Mouse (Mus musculus): ENCODE measurements at regions not wholly inside any gene's neighbourhood (a gene's known extent, or its start where the extent isn't known, plus 50 kb on each side); places are given as distances from the start of the nearest gene placed in this dataset.

DNA sequence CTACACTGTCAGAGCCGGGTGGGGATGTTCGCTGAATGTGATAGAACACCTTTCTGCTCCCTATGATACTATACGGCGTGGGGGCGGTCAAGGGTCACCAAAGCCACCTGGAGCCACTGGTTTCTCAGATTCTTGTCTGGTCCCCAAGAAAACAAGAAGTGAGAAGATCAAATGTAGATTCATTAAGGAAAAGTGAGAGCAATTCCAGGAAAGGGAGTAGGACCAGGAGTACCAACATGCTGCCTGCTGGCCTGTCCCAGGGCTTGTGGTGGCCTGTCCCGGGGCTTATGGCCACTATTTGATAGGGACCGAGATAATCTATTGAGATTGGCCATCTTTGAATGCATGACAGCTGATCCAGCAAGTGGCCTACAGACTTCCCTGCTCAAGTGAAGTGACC lies 58.8 kb upstream of the Fut8 start:
- no peak overlapping the region for H3K4me3 ChIP-seq
- H3K9me3 ChIP-seq (replicated peaks): no peaks in the 10 kb centered on the region
- peaks cover 18% of the 10 kb centered on the region for H3K4me1 ChIP-seq
- WGBS: 93% methylated on average over 7 of the region's 7 CpGs
- no peak overlapping the region for H3K27ac ChIP-seq
- DNase-seq (ENCODE audit: low spot score): no peak
- H3K27me3 ChIP-seq (ENCODE audit: low read depth, poor library complexity, severe bottlenecking): no peaks in the 10 kb centered on the region
- no peaks in the 10 kb centered on the region for H3K36me3 ChIP-seq

DNA sequence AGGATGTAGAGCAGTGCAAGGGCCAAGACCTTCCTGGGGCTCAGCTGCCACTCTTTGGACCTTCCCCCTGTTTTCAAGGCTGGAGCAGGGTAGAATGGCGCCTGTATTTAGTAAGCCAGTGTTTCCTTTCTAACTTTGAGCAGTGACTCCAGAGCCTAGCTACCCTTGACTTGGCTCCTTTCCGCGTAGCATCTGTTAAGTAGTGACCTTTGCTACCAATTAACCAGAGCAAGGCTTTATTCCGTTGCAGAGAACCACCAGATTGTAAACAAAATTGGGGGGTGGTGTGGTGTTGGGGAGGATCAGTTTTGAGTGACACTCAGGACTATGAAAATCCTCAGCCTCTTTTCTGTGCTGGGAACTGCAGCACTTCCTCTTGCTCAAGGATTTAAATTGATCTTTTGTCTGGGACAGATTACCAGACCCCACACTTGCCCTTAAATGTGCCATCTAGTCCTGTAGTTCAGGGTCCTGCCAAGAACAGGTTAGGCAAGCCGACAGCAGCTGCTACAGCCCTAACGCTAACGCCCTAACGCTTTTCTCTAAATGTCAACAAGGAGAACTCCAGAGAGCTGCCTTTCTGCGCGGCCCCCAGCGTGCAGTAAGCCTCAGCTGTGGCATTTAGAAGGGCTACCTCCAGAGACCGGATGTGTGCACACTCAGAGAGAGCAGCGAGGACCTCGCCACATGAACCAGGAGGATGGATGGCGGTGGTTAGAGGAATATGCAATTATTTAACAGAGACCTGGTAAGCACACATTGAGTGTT lies 59.9 kb upstream of the Fut8 start:
- whole genome bisulfite sequencing: 38% methylated on average over 15 of the region's 15 CpGs
- Histone ChIP-seq H3K4me3 (no peak overlapping the region), H3K27ac (peak overlapping the region; percentile 77), H3K36me3 (no peaks in the 10 kb centered on the region), H3K9me3 (replicated peaks) (no peaks in the 10 kb centered on the region), H3K27me3 (ENCODE audit: low read depth, poor library complexity, severe bottlenecking) (no peaks in the 10 kb centered on the region), H3K4me1 (peaks cover 18% of the 10 kb centered on the region)
- DNase-seq (ENCODE audit: low spot score): peak; percentile 42

GRCm38 (mm10) chr12:77177303-77177702 lies 60.6 kb upstream of the Fut8 start:
- Histone ChIP-seq H3K27ac (peak overlapping the region; percentile 77; the same call in 1 of the 2 replicates), H3K4me3 (no peak overlapping the region), H3K4me1 (peaks cover 18% of the 10 kb centered on the region), H3K27me3 (ENCODE audit: low read depth, poor library complexity, severe bottlenecking) (no peaks in the 10 kb centered on the region), H3K36me3 (no peaks in the 10 kb centered on the region), H3K9me3 (replicated peaks) (no peaks in the 10 kb centered on the region)
- WGBS: 53% methylated on average over 3 of the region's 3 CpGs
- DNase-seq (ENCODE audit: low spot score): no peak

DNA sequence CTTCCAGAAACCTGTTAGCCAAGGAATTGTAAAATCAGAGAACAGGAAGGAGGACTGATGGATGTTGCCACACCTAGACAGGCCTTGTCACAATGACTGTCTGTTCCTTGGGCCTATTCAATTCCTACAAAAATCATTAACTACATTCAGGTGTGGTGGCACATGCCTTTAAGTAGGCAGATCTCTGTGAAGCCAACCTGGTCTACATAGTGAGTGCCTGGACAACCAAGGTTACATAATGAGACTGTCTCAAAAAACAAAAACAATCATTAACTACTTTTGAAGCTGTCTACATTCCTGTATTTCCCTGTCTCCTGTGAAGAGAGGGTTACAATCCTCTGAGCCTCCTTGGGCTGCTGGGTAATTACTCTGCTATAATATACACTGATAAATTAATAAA lies 63.9 kb upstream of the Fut8 start:
- Histone ChIP-seq H3K27me3 (ENCODE audit: low read depth, poor library complexity, severe bottlenecking) (no peaks in the 10 kb centered on the region), H3K27ac (no peak overlapping the region), H3K36me3 (no peaks in the 10 kb centered on the region), H3K4me1 (peaks cover 18% of the 10 kb centered on the region), H3K4me3 (no peak overlapping the region), H3K9me3 (replicated peaks) (no peaks in the 10 kb centered on the region)
- no peak for DNase-seq (ENCODE audit: low spot score)

- Histone ChIP-seq H3K4me1 (peaks cover 9% of the 10 kb centered on the region), H3K4me3 (no peak overlapping the region), H3K9me3 (replicated peaks) (no peaks in the 10 kb centered on the region), H3K27ac (no peak overlapping the region), H3K27me3 (ENCODE audit: low read depth, poor library complexity, severe bottlenecking) (no peaks in the 10 kb centered on the region), H3K36me3 (no peaks in the 10 kb centered on the region)
- no peak for DNase-seq (ENCODE audit: low spot score)
- 94% methylated on average over 2 of the region's 2 CpGs for WGBS
Observed at GRCm38 (mm10) chr12:77172540-77172939, 65.4 kb upstream of the Fut8 start.

GRCm38 (mm10) chr12:77170257-77170656 lies 67.7 kb upstream of the Fut8 start:
- no peaks in the 10 kb centered on the region for H3K9me3 ChIP-seq (replicated peaks)
- 89% methylated on average over 5 of the region's 5 CpGs for WGBS
- no peaks in the 10 kb centered on the region for H3K36me3 ChIP-seq
- DNase-seq (ENCODE audit: low spot score): no peak
- no peaks in the 10 kb centered on the region for H3K27me3 ChIP-seq (ENCODE audit: low read depth, poor library complexity, severe bottlenecking)
- no peak overlapping the region for H3K4me3 ChIP-seq
- H3K27ac ChIP-seq: no peak overlapping the region
- H3K4me1 ChIP-seq: no peaks in the 10 kb centered on the region

DNA sequence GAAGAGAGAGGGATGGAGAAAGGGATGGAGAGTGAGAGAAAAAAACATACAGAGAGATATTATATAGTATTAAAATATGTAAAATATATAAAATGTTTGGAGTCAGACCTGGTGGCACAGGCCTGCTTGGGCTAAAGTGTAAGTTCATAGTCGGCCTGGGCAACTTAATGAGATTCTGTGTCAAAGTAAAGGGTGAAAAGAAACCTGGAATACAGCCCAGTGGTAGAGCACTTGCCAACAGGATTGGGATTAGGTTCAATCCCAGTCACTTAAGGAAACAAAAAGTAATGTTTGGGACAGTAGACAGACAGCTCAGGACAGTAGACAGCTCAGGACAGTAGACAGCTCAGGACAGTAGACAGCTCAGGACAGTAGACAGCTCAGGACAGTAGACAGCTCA lies 69.6 kb upstream of the Fut8 start:
- no peak for DNase-seq (ENCODE audit: low spot score)
- 92% methylated on average over 1 of the region's 1 CpGs for WGBS
- no peaks in the 10 kb centered on the region for H3K4me1 ChIP-seq
- no peaks in the 10 kb centered on the region for H3K9me3 ChIP-seq (replicated peaks)
- no peak overlapping the region for H3K27ac ChIP-seq
- H3K27me3 ChIP-seq (ENCODE audit: low read depth, poor library complexity, severe bottlenecking): no peaks in the 10 kb centered on the region
- H3K36me3 ChIP-seq: no peaks in the 10 kb centered on the region
- no peak overlapping the region for H3K4me3 ChIP-seq

DNA sequence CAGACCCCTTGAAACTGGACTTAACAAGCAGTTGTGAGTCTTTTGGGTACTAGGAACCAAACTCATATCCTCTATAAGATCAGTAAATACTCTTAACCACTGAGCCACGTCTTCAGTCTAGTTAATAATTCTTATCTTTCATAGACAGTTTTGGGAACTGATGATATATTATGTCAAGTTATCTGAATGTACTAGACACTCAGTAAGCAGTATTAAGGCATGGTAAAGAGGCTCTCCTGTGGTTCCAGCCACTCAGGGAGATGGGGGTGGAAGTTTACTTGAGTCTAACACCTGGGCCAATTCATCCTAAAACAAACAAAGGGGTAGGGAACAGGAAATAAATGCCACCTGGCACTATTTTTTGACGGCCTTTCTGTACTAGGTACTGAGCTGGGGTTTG lies 81.2 kb upstream of the Fut8 start:
- Histone ChIP-seq H3K36me3 (no peaks in the 10 kb centered on the region), H3K27me3 (ENCODE audit: low read depth, poor library complexity, severe bottlenecking) (no peaks in the 10 kb centered on the region), H3K4me3 (no peak overlapping the region), H3K27ac (no peak overlapping the region), H3K4me1 (no peaks in the 10 kb centered on the region), H3K9me3 (replicated peaks) (no peaks in the 10 kb centered on the region)
- no peak for DNase-seq (ENCODE audit: low spot score)
- 82% methylated on average over 2 of the region's 2 CpGs for WGBS

- H3K9me3 ChIP-seq (replicated peaks): no peaks in the 10 kb centered on the region
- H3K4me3 ChIP-seq: no peak overlapping the region
- DNase-seq (ENCODE audit: low spot score): no peak
- no peaks in the 10 kb centered on the region for H3K27me3 ChIP-seq (ENCODE audit: low read depth, poor library complexity, severe bottlenecking)
- WGBS: 84% methylated on average over 6 of the region's 6 CpGs
- H3K4me1 ChIP-seq: no peaks in the 10 kb centered on the region
- no peaks in the 10 kb centered on the region for H3K36me3 ChIP-seq
- H3K27ac ChIP-seq: no peak overlapping the region
Observed at GRCm38 (mm10) chr12:77155626-77156025, 82.3 kb upstream of the Fut8 start.

DNA sequence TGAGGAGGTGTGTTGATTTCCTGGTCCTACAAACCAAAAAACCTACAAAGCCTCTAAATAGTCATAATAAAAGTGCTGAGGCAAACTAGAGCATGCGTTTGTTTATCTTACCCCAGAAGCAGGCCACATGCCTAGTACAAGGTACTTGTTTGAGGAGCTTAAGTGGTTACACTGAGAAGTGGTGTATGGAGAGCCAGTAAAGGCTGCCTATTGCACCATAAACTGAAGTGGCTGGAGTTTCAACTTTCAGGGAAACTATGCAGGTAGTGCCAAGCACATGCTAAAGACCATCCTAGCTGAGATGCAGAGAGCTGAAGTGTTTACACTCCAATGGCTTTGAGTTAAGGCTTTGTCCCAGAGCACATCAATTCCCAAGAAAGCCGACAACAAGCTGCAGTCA lies 86.5 kb upstream of the Fut8 start:
- Histone ChIP-seq H3K9me3 (replicated peaks) (no peaks in the 10 kb centered on the region), H3K27ac (no peak overlapping the region), H3K4me3 (no peak overlapping the region), H3K36me3 (no peaks in the 10 kb centered on the region), H3K27me3 (ENCODE audit: low read depth, poor library complexity, severe bottlenecking) (no peaks in the 10 kb centered on the region), H3K4me1 (no peaks in the 10 kb centered on the region)
- WGBS: 79% methylated on average over 2 of the region's 2 CpGs
- DNase-seq (ENCODE audit: low spot score): no peak

DNA sequence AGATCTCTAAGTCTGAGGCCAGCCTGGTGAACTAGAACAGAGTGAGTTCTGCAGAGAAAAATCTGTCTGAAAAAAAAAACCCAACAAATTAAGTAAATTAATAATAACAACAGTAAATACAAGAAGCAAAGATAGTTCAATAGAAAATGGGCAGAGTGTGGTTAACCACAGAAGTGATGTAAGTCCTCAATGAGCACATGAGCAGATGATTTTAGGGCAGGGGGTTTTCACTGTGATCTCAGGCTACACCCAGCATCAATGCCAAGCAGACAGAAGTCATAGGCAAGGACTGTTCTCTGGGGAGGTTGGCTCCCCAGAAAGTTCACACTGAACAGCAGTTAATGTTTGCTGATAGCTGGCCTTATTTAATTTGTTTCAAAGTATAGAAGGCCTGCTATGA lies 88.1 kb upstream of the Fut8 start:
- no peaks in the 10 kb centered on the region for H3K9me3 ChIP-seq (replicated peaks)
- H3K27ac ChIP-seq: no peak overlapping the region
- no peak for DNase-seq (ENCODE audit: low spot score)
- 0 out of 2 replicates have a peak, but pooled peaks cover 2% of the 10 kb centered on the region for H3K4me1 ChIP-seq
- H3K4me3 ChIP-seq: no peak overlapping the region
- H3K27me3 ChIP-seq (ENCODE audit: low read depth, poor library complexity, severe bottlenecking): no peaks in the 10 kb centered on the region
- H3K36me3 ChIP-seq: no peaks in the 10 kb centered on the region

DNA sequence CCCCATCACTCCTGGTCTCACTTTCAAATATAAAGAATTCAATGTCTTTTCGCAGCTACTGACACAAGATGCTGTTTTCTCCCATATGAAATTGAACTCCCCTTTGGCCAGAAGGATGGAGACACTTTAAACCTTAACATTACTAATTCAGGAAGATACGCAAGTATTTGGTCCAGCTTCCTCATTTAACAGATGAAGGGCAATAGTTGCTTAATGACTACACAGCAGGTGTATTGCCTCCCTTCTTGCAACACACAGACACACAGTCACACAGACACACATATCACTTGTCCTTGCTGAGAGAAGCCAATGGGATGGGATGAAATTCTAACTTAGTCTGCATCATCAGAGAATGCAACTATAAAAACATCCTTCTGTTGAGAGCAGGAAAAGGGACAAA lies 89.8 kb upstream of the Fut8 start:
- Histone ChIP-seq H3K4me1 (peaks cover 13% of the 10 kb centered on the region), H3K27ac (no peak overlapping the region), H3K4me3 (no peak overlapping the region), H3K36me3 (no peaks in the 10 kb centered on the region), H3K27me3 (ENCODE audit: low read depth, poor library complexity, severe bottlenecking) (no peaks in the 10 kb centered on the region), H3K9me3 (replicated peaks) (no peaks in the 10 kb centered on the region)
- WGBS: 90% methylated on average over 2 of the region's 2 CpGs
- DNase-seq (ENCODE audit: low spot score): no peak

GRCm38 (mm10) chr12:77143958-77144357 lies 94.0 kb upstream of the Fut8 start:
- no peak for DNase-seq (ENCODE audit: low spot score)
- H3K9me3 ChIP-seq (replicated peaks): no peaks in the 10 kb centered on the region
- no peaks in the 10 kb centered on the region for H3K36me3 ChIP-seq
- peaks cover 14% of the 10 kb centered on the region for H3K4me1 ChIP-seq
- H3K4me3 ChIP-seq: no peak overlapping the region
- H3K27me3 ChIP-seq (ENCODE audit: low read depth, poor library complexity, severe bottlenecking): no peaks in the 10 kb centered on the region
- WGBS: 59% methylated on average over 3 of the region's 3 CpGs
- H3K27ac ChIP-seq: no peak overlapping the region

DNA sequence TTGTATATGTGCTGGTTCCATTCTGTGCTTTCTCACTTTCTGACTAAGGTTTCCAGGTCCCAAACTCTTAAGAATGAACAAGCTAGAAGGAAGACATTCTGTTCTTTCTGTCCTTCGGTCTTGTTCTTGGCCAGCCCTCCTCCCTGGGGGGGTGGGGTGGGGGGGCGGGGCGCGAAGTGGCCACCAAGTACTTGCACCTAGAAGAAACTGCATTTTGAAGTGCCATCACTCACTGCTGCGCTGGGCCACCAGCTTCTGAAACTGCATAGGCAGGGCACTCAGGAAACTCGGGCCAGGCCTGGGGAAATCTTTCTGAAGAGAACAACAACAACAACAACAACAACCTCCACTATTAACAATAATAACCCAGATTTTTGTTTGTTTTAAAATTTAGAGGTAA lies 94.4 kb upstream of the Fut8 start:
- no peak overlapping the region for H3K27ac ChIP-seq
- H3K9me3 ChIP-seq (replicated peaks): no peaks in the 10 kb centered on the region
- no peak overlapping the region for H3K4me3 ChIP-seq
- no peak for DNase-seq (ENCODE audit: low spot score)
- 59% methylated on average over 6 of the region's 6 CpGs for WGBS
- H3K36me3 ChIP-seq: no peaks in the 10 kb centered on the region
- peaks cover 14% of the 10 kb centered on the region for H3K4me1 ChIP-seq
- H3K27me3 ChIP-seq (ENCODE audit: low read depth, poor library complexity, severe bottlenecking): no peaks in the 10 kb centered on the region
